Mouse (Mus musculus) liver, embryonic 13.5 days (tissue): ENCODE results near the gene AU022252. TPM values are rescaled to one million over a fixed set of nuclear protein-coding genes. Genes with fewer than 3 reads are reported as not detected.
A peak's percentile ranks its signal among the peaks of the same experiment; 100 is the strongest.

Source experiments
- ATAC-seq: fragments of 200-750 bp; cut with Nextera tagmentation; 2 replicates; pipeline ENCODE4 v1.8.0; 2017; ENCODE audit warnings: low read depth, mild to moderate bottlenecking, moderate number of reproducible peaks, moderate library complexity
- DNase-seq: peaks from one replicate; pipeline ENCODE4 v3.0.0; 2022
- H3K27ac ChIP-seq: fragments of 300-500 bp; sonication (generic); 2 replicates; pipeline ENCODE4 v1.5.1; 2015; ENCODE audit warnings: moderate library complexity, mild to moderate bottlenecking, inconsistent platforms
- H3K27me3 ChIP-seq: fragments of 300-500 bp; sonication (generic); 2 replicates; pipeline ENCODE4 v1.6.1; 2015; ENCODE audit warnings: mild to moderate bottlenecking, inconsistent platforms
- H3K36me3 ChIP-seq: fragments of 300-500 bp; sonication (generic); 2 replicates; pipeline ENCODE4 v1.6.1; 2015; ENCODE audit warnings: mild to moderate bottlenecking, inconsistent platforms
- H3K4me1 ChIP-seq: fragments of 300-500 bp; sonication (generic); replicated peaks from 2 replicates; pipeline ENCODE4 v1.6.1; 2015; ENCODE audit warnings: inconsistent platforms
- H3K4me2 ChIP-seq: fragments of 300-500 bp; sonication (generic); 2 replicates; pipeline ENCODE4 v1.6.1; 2015; ENCODE audit warnings: inconsistent platforms, mild to moderate bottlenecking, moderate library complexity
- H3K4me3 ChIP-seq: fragments of 300-500 bp; sonication (generic); replicated peaks from 2 replicates; pipeline ENCODE4 v1.5.1; 2015; ENCODE audit warnings: mild to moderate bottlenecking, inconsistent platforms
- H3K9ac ChIP-seq: fragments of 300-500 bp; sonication (generic); 2 replicates; pipeline ENCODE4 v1.6.1; 2015; ENCODE audit warnings: mild to moderate bottlenecking, inconsistent platforms
- H3K9me3 ChIP-seq: fragments of 300-500 bp; sonication (generic); replicated peaks from 2 replicates; pipeline ENCODE4 v1.6.1; 2016; ENCODE audit warnings: inconsistent platforms
- WGBS: fragments of 180-500 bp; shearing (Covaris S2); methylation state at CpG from one replicate; pipeline ENCODE4 v1.1.7; 2015; ENCODE audit not compliant: insufficient replicate concordance; 5-methylcytosine and 5-hydroxymethylcytosine counted together
- polyA plus RNA-seq: library from polyadenylated mRNA; unstranded; fragments of >200 nt; fragmentation: Nextera tagmentation; extraction: Ambion mirVana; gene quantifications from 2 replicates; pipeline ENCODE4 v1.2.1, GENCODE M21; 2015

AU022252 gene
- polyA plus RNA-seq, 1 experiment from 2014 or later, result 16.1 TPM

DNA sequence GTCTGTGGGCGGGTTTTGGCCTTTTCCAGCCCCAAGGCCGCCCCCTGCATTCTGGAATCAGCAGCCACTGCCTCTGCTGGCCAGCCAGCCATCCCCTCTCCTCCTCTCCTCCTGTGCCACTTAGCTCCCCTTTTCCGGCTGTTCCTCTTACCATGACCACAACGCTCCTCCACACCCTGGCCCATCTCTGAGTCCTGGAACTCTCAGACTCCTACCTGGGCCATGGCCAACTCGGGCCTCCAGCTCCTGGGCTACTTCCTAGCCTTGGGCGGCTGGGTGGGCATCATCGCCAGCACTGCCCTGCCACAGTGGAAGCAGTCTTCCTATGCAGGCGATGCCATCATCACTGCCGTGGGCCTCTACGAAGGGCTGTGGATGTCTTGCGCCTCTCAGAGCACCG is 22.8 kb upstream of the AU022252 start, which contains the start of gene Cldn19:
Gene Cldn19, plus strand, starts transcription at position 64 of the 400 bp plus-strand sequence.
- ATAC-seq, result no peak
- no peak within 1 kb of the TSS for H3K4me3 ChIP-seq
- peaks cover 13% of the 10 kb centered on the region for H3K4me1 ChIP-seq
- no peaks in the 10 kb centered on the region for H3K9me3 ChIP-seq
- WGBS, result 78% methylated on average over 12 of the region's 12 CpGs
- H3K27ac ChIP-seq, result no peak within 1 kb of the TSS
- no peak within 1 kb of the TSS for H3K4me2 ChIP-seq
- DNase-seq, result no peak
- H3K9ac ChIP-seq, result no peak within 1 kb of the TSS
- H3K36me3 ChIP-seq, result no peaks in the 10 kb centered on the region
- H3K27me3 ChIP-seq, result 0 out of 2 replicates have a peak, but pooled peaks cover 5% of the 10 kb centered on the region

DNA sequence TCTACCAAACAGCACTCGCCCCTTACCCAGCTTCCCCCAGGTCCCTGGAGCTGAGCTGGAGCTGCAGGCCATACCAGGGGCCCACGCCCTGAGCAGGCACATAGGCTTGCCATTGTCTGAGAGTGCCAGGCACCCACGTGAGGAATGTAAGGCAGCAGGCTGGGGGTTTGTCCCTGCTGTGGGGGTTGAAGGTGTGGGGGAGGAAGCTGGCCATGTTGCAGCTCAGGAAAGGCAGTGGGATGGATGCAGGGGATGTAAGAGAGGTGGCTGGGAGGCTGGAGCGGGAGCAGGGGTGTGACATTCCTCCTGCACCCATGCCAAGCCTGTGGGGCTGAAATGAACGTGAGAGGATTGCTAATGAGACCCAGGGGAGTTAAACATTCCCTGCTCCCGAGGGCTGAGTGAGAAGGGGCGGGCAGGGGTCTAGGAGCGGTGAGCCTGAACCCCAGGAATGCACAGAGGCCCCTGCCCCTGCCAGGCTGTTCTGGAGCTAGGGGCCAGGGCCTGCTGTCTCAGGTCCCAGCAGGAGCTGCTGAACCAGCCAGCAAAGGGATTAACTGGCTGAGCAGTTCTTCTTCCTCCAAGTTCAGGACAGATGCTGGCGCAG is 21.6 kb upstream of the AU022252 start:
- DNase-seq, result no peak
- Histone ChIP-seq H3K36me3 (no peaks in the 10 kb centered on the region), H3K9me3 (no peaks in the 10 kb centered on the region), H3K4me2 (no peak overlapping the region), H3K9ac (no peak overlapping the region), H3K27ac (no peak overlapping the region), H3K27me3 (0 out of 2 replicates have a peak, but pooled peaks cover 5% of the 10 kb centered on the region), H3K4me1 (peaks cover 1% of the 10 kb centered on the region), H3K4me3 (no peak overlapping the region)
- ATAC-seq, result no peak
- 57% methylated on average over 9 of the region's 9 CpGs for WGBS

DNA sequence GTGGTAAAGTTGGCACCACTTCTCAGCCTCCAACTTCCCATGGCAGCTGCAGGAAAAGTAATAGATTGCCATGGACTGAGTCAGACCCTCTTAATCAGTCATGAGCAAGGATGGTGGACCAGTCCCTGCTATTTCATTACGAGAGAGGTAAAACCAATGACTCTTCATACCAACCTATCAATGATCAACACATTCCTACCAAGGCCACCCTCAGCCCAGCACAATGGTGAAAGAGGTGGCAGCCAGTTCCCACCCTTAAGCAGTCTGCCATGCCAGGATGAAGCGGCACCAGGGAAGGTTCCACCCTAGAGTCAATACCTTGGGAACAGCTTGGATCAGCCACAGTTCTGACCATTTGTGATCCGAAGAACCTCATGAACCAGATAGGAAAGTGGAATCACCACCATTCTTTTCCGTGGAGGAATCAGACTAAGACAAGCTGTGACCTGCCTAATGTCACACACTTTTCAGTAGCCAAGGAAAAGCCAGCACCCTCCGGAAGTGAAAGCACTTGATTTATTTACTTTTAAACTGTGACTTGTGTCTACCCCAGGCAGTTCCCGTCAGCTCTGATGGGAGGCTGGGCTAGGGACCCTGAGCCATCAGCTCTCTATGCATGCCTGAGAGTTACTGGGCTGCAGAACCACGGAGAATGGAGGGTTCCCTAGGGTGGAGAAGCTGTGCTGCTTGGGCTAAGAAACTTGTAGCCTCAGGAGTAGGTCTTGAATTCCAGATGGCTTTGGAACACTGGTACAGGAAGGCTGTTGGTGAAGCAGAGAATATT is 19.7 kb upstream of the AU022252 start:
- Histone ChIP-seq H3K4me2 (no peak overlapping the region), H3K4me3 (no peak overlapping the region), H3K9me3 (no peaks in the 10 kb centered on the region), H3K27ac (no peak overlapping the region), H3K4me1 (no peaks in the 10 kb centered on the region), H3K9ac (no peak overlapping the region), H3K27me3 (0 out of 2 replicates have a peak, but pooled peaks cover 5% of the 10 kb centered on the region), H3K36me3 (peaks cover 3% of the 10 kb centered on the region)
- WGBS, result 42% methylated on average over 7 of the region's 7 CpGs
- DNase-seq (no peak), ATAC-seq (no peak)

DNA sequence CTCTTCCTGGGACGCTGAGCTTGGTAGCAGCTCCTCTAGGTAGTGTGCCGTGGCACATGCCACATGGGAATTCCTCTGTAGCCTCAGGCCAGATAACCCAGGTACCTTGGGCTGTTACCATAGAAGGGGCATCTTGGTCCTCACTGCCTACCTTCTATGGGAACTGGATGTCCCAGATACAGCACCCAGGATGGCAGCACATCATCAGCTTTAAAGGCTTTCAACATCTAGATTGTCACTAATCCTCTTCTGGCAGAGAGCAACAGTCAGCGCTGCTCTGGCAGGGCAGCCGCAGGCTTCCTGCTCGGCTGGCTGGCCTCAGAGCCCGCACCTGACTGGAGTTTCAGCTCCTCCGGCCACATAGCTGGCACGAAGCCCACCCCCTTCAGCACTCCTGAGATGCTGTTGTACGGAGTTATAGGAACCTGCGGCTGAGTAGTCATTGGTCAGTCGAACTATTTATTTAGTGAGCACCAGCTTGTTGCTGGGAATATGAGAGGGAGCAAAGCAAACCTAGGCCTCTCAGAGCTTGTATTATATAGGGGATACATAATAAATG is 16.0 kb upstream of the AU022252 start:
- WGBS, result 80% methylated on average over 11 of the region's 11 CpGs
- Histone ChIP-seq H3K9ac (no peak overlapping the region), H3K4me3 (no peak overlapping the region), H3K9me3 (no peaks in the 10 kb centered on the region), H3K36me3 (peaks cover 15% of the 10 kb centered on the region), H3K4me1 (no peaks in the 10 kb centered on the region), H3K27me3 (0 out of 2 replicates have a peak, but pooled peaks cover 5% of the 10 kb centered on the region), H3K4me2 (no peak overlapping the region), H3K27ac (no peak overlapping the region)
- ATAC-seq (no peak), DNase-seq (no peak)

DNA sequence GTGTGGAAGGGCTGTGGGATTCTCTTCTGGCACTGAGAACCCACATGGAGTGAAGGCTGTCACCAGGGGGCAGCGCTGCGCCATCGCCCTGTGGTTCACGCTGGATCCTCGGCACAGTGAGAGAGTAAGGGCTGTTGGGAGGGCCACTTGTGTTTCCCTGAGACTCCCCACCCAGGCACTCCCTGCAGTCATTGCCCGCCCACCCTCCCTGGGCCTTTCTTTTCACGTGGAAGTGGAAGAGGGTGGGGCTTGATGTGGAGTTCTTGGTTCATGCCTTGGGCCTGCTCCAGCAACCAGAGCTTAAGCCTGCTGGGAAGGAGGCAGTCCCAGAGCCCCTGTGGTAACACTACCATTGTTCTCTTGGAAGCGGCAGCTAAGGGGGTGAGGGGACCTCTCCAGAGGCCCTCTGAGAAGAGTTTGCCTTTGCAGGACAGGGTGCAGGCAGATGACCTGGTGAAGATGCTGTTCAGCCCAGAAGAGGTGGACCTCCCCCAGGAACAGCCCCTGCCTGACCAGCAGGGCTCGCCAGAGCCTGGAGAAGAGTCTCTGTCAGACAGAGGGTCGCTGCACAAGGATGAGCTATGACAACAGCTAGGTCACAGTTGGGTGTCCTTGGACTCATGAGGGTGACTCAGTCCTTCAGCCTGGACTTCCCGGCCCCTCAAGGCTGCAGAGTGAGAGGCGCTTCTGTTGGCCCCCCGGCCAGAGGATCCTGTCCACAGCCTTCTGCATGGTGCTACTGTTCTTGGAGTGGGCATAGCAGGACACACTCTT is 15.1 kb upstream of the AU022252 start:
- Histone ChIP-seq H3K27ac (no peak overlapping the region), H3K36me3 (peaks cover 15% of the 10 kb centered on the region), H3K4me2 (no peak overlapping the region), H3K9ac (no peak overlapping the region), H3K27me3 (0 out of 2 replicates have a peak, but pooled peaks cover 3% of the 10 kb centered on the region), H3K4me1 (no peaks in the 10 kb centered on the region), H3K9me3 (no peaks in the 10 kb centered on the region), H3K4me3 (no peak overlapping the region)
- 33% methylated on average over 13 of the region's 13 CpGs for WGBS
- peak; percentile 44 for DNase-seq
- ATAC-seq, result peak; percentile 34; the same call in 1 of the 2 replicates

DNA sequence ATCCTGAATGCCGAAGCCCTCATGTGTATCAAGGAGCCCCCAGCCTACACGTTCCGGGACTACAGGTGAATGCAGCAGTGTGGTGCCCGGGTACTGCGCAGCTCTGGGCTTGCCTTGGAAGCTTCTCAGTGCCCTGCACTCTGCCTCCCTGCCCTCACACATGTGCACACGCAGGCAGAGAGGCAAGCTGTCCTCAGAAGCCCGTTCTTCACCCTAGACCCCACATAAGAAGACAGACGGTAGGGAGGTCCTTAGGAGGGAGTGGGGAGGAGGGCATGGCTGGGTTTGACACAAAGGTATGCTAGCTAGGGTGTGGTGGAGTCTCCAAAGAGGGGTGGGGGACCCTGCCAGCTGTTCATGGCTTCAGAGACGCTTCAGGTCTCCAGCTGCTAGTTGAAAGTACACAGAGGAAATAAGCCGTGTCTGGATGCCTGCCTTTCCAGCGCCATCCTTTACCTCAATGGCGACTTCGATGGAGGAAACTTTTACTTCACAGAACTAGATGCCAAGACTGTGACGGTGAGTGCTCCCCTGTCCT is 14.2 kb upstream of the AU022252 start:
- H3K9me3 ChIP-seq, result no peaks in the 10 kb centered on the region
- DNase-seq (no peak), ATAC-seq (no peak)
- WGBS, result 67% methylated on average over 14 of the region's 14 CpGs
- 0 out of 2 replicates have a peak, but pooled peaks cover 4% of the 10 kb centered on the region for H3K4me1 ChIP-seq
- H3K4me3 ChIP-seq, result no peak overlapping the region
- peaks cover 21% of the 10 kb centered on the region for H3K36me3 ChIP-seq
- no peak overlapping the region for H3K27ac ChIP-seq
- H3K9ac ChIP-seq, result no peak overlapping the region
- no peak overlapping the region for H3K4me2 ChIP-seq
- H3K27me3 ChIP-seq, result no peaks in the 10 kb centered on the region

- Histone ChIP-seq H3K27ac (no peak overlapping the region), H3K9me3 (no peaks in the 10 kb centered on the region), H3K9ac (no peak overlapping the region), H3K27me3 (no peaks in the 10 kb centered on the region), H3K4me3 (no peak overlapping the region), H3K4me2 (no peak overlapping the region), H3K4me1 (0 out of 2 replicates have a peak, but pooled peaks cover 5% of the 10 kb centered on the region), H3K36me3 (peaks cover 29% of the 10 kb centered on the region)
- DNase-seq (no peak), ATAC-seq (no peak)
- WGBS, result 83% methylated on average over 9 of the region's 9 CpGs
Measured at GRCm38 (mm10) chr4:119245961-119246360, 13.4 kb upstream of the AU022252 start.

GRCm38 (mm10) chr4:119245556-119245955 is 13.0 kb upstream of the AU022252 start:
- H3K36me3 ChIP-seq, result peaks cover 31% of the 10 kb centered on the region
- no peak overlapping the region for H3K4me2 ChIP-seq
- no peak overlapping the region for H3K27ac ChIP-seq
- 0 out of 2 replicates have a peak, but pooled peaks cover 5% of the 10 kb centered on the region for H3K4me1 ChIP-seq
- DNase-seq, result no peak
- no peaks in the 10 kb centered on the region for H3K9me3 ChIP-seq
- H3K27me3 ChIP-seq, result no peaks in the 10 kb centered on the region
- no peak overlapping the region for H3K4me3 ChIP-seq
- no peak for ATAC-seq
- no peak overlapping the region for H3K9ac ChIP-seq
- WGBS, result 81% methylated on average over 7 of the region's 7 CpGs

DNA sequence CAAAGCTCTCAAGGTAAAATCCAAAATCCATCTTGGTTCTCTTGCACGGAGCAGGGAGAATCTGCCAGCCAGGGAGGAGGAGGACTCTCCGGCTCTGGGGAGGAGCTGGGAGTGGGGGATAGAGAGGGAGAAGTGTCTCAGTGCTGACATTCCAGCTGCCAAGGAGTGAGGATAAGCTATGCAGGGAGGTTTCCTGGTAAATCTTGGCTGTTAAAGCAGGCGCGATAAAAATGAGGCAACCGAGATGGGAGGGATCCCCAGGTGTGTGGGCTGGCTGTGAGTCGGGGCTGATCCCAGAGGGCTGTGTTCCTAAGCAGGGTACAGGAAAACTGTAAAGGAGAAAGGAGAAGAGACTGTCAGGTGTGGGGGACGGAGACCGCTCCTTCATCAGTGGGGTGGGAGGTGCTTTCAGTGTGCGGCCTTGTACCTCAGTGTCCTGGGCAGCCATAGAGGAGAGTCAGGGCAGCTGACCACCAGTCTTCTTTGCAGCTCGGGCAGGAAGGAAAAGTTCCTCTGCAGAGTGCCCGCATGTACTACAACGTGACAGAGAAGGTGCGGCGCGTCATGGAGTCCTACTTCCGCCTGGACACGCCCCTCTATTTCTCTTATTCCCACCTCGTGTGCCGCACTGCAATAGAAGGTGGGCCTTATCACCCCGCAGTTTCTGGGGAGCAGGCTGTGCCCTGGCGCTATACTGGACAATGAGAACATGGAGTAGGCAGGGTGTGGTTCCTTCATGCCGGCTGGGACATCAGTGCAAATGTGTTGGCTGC is 12.1 kb upstream of the AU022252 start:
- no peaks in the 10 kb centered on the region for H3K9me3 ChIP-seq
- H3K27ac ChIP-seq, result no peak overlapping the region
- ATAC-seq (no peak), DNase-seq (no peak)
- no peak overlapping the region for H3K4me2 ChIP-seq
- no peaks in the 10 kb centered on the region for H3K27me3 ChIP-seq
- peaks cover 31% of the 10 kb centered on the region for H3K36me3 ChIP-seq
- H3K9ac ChIP-seq, result no peak overlapping the region
- H3K4me1 ChIP-seq, result peaks cover 7% of the 10 kb centered on the region
- 71% methylated on average over 22 of the region's 22 CpGs for WGBS
- no peak overlapping the region for H3K4me3 ChIP-seq

DNA sequence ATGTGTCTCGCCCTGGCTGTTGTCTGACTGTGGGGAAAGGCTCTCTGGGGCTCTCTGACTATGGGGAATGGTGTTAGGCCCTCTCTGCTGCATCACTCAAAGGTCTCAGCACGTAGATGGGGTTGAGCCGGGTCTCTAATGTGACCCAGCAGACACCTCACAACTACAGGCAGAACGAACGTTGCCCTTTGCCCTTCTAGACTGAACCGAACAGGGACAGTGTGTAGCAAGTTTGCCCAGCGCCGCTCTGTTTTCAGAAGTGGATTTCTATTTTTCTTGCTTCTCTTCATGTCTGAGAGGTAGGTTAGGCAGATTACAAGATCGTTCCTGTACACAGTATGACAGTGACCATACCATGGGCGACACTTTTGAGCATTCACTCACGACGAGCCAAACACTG is 10.1 kb upstream of the AU022252 start:
- H3K27me3 ChIP-seq, result no peaks in the 10 kb centered on the region
- ATAC-seq (no peak), DNase-seq (no peak)
- peaks cover 22% of the 10 kb centered on the region for H3K4me1 ChIP-seq
- H3K4me3 ChIP-seq, result no peak overlapping the region
- peaks cover 27% of the 10 kb centered on the region for H3K36me3 ChIP-seq
- H3K9ac ChIP-seq, result no peak overlapping the region
- 80% methylated on average over 12 of the region's 12 CpGs for WGBS
- no peaks in the 10 kb centered on the region for H3K9me3 ChIP-seq
- H3K4me2 ChIP-seq, result no peak overlapping the region
- no peak overlapping the region for H3K27ac ChIP-seq
